Mouse (Mus musculus): ENCODE results near the gene Tmc7.

- TF ChIP-seq CTCF (IDR thresholded peaks at IDR 0.05; ENCODE audit: insufficient read depth, low read length): no peak
- no peak for TF ChIP-seq POLR2A (IDR thresholded peaks at IDR 0.05; ENCODE audit: borderline replicate concordance, extremely low read depth, low read depth, low read length)
Measured at GRCm38 (mm10) chr7:118609815-118610214, 25.3 kb upstream of the Tmc7 start.
